Mouse (Mus musculus) frontal cortex, postnatal 10 days (tissue): ENCODE results near the gene S1pr2.
"Not testable (repeated sequence)": the region's sequence is repeated elsewhere in the genome, so short reads cannot be mapped to it uniquely, and the experiment has no call there.

Source experiments
- DNase-seq, 2 experiments: peaks; one replicate each; pipeline ENCODE4 v3.0.0; 2022; ENCODE audit warnings: low spot score in 2 of 2, mixed read lengths in 1 of 2

Gene S1pr2

GRCm38 (mm10) chr9:21000811-21001210, 24.2 kb upstream of the S1pr2 start:
- no peak for DNase-seq

- not testable (repeated sequence) for DNase-seq
Observed at GRCm38 (mm10) chr9:20998337-20998736, 21.8 kb upstream of the S1pr2 start.

GRCm38 (mm10) chr9:20997065-20997464, 20.5 kb upstream of the S1pr2 start:
- no peak for DNase-seq

- DNase-seq: no peak
Observed at GRCm38 (mm10) chr9:20995069-20995468, 18.5 kb upstream of the S1pr2 start.

- no peak for DNase-seq
Observed at GRCm38 (mm10) chr9:20993165-20993898, 16.8 kb upstream of the S1pr2 start.

GRCm38 (mm10) chr9:20991587-20991986, 15.0 kb upstream of the S1pr2 start:
- DNase-seq: no peak

- DNase-seq: no peak
Observed at GRCm38 (mm10) chr9:20990861-20991260, 14.3 kb upstream of the S1pr2 start.

- DNase-seq: no peak
Observed at GRCm38 (mm10) chr9:20987953-20988352, 11.4 kb upstream of the S1pr2 start.

- no peak for DNase-seq
Observed at GRCm38 (mm10) chr9:20986952-20987686, 10.5 kb upstream of the S1pr2 start.

GRCm38 (mm10) chr9:20983169-20983568, 6.6 kb upstream of the S1pr2 start:
- DNase-seq: no peak

- no peak for DNase-seq
Observed at GRCm38 (mm10) chr9:20982171-20982570, 5.6 kb upstream of the S1pr2 start.

GRCm38 (mm10) chr9:20979769-20980168, 3.2 kb upstream of the S1pr2 start:
- no peak for DNase-seq

GRCm38 (mm10) chr9:20979181-20979580, 2.6 kb upstream of the S1pr2 start:
- no peak for DNase-seq

GRCm38 (mm10) chr9:20978409-20979095, 2.0 kb upstream of the S1pr2 start:
- DNase-seq: no peak

GRCm38 (mm10) chr9:20976961-20977689, 544 bp upstream of the S1pr2 start:
- DNase-seq: no peak

GRCm38 (mm10) chr9:20975431-20976215, 958 bp downstream of the S1pr2 start:
- DNase-seq: no peak

- DNase-seq: no peak
Observed at GRCm38 (mm10) chr9:20973682-20974075, 2.9 kb downstream of the S1pr2 start.

GRCm38 (mm10) chr9:20973001-20973681, 3.4 kb downstream of the S1pr2 start:
- no peak for DNase-seq

- DNase-seq: peak; percentile 56 to 67
Observed at GRCm38 (mm10) chr9:20972141-20972992, 4.2 kb downstream of the S1pr2 start.

- no peak for DNase-seq
Observed at GRCm38 (mm10) chr9:20971751-20972140, 4.8 kb downstream of the S1pr2 start.
